Mouse (Mus musculus): ENCODE results near the gene Gm9958. TPM values are rescaled to one million over a fixed set of nuclear protein-coding genes. Genes with fewer than 3 reads are reported as not detected.

The Gm9958 gene
- 3.3 and 4.7 TPM in 2 replicates for polyA plus RNA-seq (2012; rRNA removed)

DNA sequence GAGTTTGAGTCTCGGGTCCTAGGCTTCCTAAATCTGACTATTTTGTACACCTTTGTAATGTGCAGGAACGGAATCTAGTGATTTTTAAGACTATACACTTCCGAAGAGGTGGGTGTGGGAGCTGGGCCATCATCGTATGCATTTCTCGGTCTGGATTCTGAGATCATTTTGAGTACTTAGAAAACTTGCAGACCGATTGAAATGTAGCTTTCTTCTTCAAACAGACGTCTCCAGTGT lies at the start of gene Gm9958:
Gm9958 (plus strand) TSS at position 138 of the 237 bp plus-strand sequence.

GRCm38 (mm10) chr5:90366121-90367066 lies 610 bp upstream of the Gm9958 start, which contains the start of gene Ankrd17:
Gene Ankrd17 (minus strand): TSS chr5:90366577.

Other genes with a start within 250 kb of the Gm9958 start
- 21.6 and 27.4 TPM in 2 replicates for gene Cox18, start 143.2 kb upstream of the Gm9958 start, polyA plus RNA-seq (2012; rRNA removed)
- gene Ankrd17, start 627 bp upstream of the Gm9958 start, polyA plus RNA-seq (2012; rRNA removed) = 55.7 and 57.0 TPM in 2 replicates
- gene Alb, start 93.7 kb downstream of the Gm9958 start, polyA plus RNA-seq (2012; rRNA removed) = 0.11 and 1.1 TPM in 2 replicates
- gene Afp, start 123.5 kb downstream of the Gm9958 start, polyA plus RNA-seq (2012; rRNA removed) = 0.34 and 1.3 TPM in 2 replicates
- gene Afm, start 151.7 kb downstream of the Gm9958 start, polyA plus RNA-seq (2012; rRNA removed) = not detected in 2 replicates
- 0.04 and 0.09 TPM in 2 replicates for gene 5830473C10Rik, start 193.9 kb downstream of the Gm9958 start, polyA plus RNA-seq (2012; rRNA removed)

Measured in central nervous system, embryonic 14 days (tissue).